Mouse (Mus musculus) adrenal gland, postnatal 36 days (tissue): ENCODE results near the gene Kcnh1. TPM values are rescaled to one million over a fixed set of nuclear protein-coding genes. Genes with fewer than 3 reads are reported as not detected.

Experiments used
- DNase-seq, 2 experiments: peaks; one replicate each; pipeline ENCODE4 v3.0.0; 2021; ENCODE audit warnings: mixed read lengths in 1 of 2
- total RNA-seq, 2 experiments: library from RNA; stranded (reverse); gene quantifications; 2 replicates each; pipeline ENCODE4 v1.2.3; 2021

Kcnh1 gene
- total RNA-seq, 2 experiments from 2014 or later = 0.16 to 0.36 TPM

DNA sequence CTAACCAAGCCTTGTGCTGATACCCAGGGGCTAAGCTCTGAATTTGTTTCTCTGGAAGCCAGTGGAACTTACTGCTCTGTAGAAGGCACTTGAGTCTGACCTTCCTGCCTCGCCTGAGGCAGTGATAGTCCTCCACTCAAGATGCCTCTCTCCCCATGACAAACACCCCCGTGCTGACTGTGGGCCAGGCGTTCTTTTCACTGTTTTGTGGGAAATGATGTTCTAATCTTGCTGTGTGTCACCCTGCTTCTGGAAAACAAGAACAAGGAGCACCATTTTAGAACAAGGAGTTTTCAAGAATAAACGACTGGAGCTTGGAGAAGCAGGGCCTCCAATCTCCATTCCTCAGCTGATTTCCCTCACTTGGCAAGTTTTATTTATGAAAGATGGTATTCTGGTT, 273.2 kb downstream of the Kcnh1 start:
- DNase-seq = no peak

DNA sequence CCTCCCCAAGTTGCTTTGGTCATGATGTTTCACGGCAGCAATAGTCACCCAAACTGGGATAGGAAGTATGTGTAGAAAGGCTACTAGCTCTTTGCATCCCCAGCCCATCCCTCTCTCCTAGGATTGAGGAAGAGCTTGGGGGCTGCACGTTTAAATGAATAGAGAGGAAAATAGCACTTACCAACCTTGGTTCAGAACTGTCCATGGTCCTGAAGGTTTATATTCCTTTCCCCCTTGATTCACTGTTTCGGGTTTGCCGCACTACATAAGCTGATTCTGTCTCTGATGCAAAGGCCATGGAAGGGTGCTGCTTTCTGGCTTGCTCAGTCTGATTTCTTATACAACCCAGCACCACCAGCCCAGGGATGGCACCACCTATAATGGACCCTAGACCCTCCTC, 281.8 kb downstream of the Kcnh1 start:
- no peak for DNase-seq

DNA sequence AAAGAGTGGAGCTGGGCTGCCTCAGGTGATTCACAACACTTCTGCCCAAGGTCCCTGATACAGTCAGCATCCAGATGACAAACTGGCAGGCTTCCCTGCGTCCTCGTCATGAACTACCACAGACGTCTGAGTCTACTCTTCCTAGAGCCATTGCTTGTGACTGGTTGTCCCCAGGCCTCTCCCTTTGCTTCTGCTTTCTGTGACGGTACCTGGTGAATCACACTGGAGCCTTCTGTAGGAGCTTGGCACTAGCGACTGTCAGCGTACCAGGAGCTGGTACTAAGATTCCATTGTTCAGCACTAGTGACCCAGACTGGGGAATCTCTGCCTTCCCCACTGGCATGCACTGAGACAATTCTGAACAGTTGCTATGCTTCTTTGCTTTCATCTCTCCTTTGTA, 282.6 kb downstream of the Kcnh1 start:
- peak in 1 of 2 experiments; percentile 13 for DNase-seq

DNA sequence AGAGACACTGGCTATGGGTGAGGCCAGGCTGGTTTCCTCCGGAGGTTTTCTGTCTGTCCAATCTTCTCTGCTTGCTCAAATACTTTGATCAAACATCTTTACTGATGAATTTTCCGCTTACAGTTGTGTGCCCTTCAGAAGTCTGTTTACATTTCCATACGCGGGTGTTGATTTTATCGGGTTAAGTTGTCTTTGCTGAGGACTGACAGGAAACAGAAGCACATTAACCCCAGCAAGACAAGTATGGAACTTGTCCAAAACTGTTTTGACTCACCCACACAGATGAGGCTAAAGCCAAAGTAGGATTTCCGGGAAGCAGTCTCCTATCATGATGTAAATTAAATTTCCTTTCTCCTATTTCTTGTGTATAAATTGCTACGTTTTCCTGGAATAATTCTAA, 286.1 kb downstream of the Kcnh1 start:
- no peak for DNase-seq

DNA sequence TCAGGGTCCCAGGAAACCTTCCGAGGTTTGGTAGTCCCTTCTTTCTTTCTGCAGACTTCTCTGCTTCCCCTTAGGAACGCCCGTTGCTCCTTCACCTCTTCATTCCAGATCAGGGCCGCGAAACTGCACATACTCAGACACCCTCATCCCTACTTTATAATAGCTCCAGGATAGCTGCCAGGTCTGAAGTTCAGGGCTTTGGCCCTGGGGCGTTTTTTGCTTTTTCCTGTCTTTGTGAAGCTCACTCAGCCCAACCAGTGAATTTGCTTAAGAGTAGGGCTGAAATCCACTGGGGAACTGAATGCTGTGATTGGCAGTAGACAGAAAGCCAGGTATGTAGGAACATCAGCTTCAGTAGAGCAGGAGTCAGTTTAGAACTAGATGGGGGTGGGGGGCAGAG, 287.0 kb downstream of the Kcnh1 start:
- DNase-seq = no peak

DNA sequence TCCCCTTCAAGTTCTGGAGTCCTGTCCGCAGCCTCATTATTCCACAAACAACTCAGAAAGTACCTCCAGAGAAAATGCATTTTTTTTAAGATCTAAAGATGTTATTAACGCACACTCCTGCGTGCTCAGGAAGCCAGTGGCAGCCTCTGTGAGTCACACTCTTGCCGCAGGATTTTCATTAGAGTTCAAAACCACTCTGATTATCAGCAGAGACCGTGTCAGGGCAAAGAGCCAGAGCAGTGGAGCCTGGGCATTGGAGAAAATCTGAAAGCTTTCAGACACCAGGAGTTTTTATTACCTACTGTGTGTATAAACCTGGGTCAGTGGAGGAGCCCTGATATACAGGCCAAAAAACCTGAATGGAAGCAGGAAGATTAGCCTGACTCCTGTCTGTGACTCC, 287.6 kb downstream of the Kcnh1 start:
- no peak for DNase-seq

DNA sequence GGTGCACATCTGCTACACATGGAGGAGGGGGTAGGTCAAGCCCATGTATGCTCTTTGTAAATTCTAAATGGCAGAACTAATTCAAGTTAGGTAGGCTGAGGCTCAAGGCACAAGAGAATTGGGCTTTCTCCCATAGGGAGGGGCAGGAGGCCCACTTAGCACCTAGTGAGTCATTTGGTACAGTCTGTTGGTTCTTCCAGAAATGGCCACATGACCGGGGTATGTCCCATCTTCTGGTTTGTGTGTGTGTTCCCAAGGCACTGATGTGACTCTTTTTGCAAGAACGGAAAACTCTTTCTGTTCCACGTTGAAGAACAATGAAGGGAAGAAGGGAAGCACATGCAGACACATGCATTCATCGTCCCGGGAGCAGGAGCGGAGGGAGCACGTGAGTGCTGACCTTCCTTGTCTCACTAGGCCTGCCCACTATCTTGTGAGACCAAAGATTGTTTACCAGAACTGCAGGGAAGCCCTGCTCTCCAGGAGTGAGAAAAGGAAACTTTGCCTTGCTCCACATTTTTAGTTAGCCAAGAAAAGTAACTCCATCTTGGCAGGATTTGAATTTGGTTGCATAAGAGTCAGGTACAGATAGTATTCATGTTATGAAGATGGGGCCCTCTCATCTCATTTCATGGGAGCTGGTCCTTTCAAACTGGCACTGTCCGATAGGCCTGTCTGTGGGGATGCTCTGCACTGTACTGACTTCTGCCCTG, 289.7 kb downstream of the Kcnh1 start:
- DNase-seq = no peak

DNA sequence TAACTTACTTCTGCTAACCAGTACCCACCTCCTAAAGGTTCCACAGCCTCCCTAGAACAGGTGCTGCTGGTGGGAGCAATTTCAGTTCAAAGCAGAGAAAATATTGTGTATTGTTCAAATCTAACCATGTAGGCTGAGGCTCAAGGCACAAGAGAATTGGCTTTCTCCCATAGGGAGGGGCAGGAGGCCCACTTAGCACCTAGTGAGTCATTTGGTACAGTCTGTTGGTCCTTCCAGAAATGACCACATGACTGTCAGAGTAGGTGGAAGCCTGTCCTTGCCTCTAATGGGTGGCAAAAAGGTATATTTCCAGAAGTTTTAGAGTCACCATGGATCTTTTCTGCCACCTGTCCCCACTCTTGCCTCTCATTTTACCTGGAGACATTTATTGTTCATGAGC, 290.9 kb downstream of the Kcnh1 start:
- DNase-seq = no peak

DNA sequence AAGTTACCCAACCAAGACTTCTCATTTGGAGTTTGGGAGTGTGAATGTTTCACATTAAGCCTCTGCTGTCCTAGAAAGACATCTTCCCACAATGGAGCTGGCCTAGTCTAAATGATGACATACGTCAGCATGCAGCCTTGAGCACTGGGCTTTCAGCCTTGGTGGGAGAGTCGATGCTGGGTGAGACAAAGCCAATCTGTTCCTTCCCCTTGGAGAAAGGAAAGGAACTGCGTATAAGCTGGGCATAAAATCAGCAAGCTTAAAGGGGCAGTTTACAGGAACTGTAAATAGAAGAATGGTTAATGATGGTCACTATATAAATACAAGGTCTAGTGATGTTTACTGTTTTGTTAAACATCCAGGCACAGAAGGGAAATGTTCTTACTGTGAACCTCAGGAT, 294.5 kb downstream of the Kcnh1 start:
- DNase-seq = no peak

DNA sequence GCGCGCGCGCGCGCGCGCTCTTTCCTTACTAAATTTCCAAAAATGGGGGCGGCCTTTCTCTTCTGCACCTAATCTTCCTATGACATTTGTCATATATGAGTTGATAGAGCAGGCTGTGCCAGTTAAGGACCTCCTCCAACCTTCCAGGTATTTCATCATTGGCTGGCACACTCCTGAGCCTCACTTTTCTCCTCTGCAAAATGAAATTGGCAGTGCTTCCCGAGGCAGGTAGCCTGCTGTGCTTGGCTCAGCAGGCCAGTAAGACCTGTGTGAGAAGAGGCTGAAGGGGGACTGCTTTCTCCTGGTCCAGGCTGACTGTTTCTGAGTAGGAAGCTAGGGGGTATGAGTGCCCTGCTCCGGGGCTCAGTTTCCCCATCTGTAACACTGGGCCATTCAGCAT, 297.0 kb downstream of the Kcnh1 start:
- no peak for DNase-seq

DNA sequence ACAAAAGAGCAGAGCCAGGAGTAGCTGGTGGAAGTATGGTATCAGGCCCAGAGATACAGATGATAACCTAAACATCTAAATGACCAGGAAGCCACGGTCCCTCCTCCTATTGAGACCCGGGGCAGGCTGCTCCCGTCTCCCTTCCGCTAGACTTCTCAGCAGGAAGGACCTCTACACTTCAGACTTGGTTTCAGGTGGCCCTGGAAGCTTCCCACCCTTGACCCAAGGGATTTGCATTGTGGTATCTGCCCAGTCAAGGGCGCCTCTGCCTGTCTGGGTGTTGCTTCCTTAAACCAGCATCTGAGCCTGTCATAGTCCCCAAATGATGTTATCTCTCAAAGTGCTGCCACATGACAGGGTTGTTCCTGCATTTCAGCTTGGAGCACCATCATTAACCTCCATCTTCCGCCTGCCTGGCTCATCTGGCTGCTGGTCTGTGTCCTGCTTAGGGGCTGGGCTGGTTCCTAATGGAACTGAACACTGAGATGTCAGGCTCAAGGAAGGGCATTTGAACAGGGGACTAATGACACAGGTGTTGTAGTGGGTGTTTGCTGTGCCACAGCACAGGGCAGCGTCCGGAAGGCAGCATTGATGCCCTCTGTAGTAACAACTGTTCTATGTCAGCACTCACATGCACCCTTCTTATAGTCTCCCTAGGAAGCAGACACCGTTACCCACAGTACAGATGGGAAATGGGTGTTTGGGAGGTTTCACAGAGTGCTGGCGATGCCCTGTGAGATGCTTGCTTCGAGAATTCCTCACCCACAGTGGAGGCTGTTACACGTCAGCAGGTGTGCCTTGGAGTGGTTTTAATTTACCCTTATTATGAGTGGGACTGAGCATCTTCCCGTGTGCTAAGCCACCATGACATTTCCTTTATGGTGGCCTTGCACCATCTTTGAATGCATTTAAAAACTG, 299.6 kb downstream of the Kcnh1 start:
- DNase-seq = no peak

DNA sequence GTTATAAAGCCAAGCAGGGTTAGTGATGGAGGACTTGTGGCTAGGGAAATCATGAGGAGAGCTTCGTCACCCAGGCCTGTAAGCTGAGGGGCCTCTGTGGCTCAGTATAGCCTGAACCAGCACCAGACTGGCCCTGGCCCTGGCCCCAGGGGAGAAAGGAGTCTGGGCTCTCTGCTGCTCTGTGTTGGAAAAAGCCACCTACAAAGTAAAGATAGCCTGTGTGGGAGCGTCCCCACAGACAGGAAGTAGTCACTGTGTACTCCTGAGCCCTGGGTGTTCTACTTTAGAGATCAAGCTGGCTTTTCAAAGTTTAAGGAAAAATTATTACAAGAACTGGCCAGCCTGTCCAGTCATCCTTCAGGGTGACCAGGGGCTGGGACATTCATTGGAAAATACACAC, 306.9 kb downstream of the Kcnh1 start:
- no peak for DNase-seq

DNA sequence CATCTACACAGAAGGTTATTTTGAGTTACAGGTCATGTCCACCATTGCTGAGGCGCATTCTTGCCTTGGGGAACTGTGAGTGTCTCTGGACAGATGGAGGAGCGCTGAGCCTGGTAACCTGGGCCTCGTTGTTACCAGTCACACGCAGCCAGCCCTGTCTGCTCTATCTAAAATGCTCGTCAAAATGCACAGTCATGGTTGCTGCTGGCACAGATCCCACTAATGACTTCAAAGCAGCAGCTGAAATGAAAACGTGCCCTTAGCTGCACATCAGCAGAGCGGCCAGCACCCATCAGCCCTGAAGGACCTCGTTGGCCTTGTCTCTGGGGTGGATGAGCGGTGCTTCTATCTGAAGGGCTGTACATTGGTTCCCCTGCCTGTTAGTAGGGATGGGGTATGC, 311.4 kb downstream of the Kcnh1 start:
- peak; percentile 56 to 69 for DNase-seq

DNA sequence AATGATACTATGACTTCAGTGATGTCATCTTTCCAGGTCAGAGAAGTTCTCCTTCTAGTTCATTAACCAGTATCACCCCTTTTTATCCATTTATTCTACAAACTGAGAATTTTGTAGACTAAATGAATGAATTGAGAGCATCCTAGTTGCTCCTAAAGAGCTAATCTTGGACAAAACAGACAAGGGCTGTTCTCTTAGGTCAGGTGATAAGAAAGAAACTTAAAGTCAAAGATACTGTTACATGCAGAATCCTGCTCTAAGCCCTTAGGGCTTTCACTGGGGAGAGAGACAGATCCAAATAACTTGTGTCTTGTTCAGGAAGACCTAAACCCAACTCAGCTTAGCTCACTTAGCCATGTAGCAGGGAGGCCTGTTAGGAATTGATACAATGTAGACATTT, 312.3 kb downstream of the Kcnh1 start:
- DNase-seq = no peak

DNA sequence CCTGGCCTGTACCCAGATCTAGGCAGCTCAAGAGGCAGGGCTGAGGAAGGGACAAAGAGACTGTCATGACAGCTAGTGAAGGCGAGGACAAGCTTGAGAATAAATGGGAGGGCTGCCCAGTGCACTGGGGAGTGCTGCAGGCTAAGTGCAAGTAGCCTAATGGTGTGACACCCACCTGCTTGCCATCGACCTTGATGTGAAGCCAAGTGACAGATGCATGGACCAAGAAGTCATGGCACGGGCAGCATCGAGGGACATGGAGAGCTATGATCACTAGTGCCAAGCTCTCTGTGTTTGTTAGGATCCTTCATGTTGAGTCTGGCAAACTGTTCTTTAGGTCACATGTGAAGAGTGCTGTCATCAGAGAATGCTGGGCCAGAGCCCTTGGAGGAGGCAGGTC, 313.1 kb downstream of the Kcnh1 start:
- DNase-seq = no peak

DNA sequence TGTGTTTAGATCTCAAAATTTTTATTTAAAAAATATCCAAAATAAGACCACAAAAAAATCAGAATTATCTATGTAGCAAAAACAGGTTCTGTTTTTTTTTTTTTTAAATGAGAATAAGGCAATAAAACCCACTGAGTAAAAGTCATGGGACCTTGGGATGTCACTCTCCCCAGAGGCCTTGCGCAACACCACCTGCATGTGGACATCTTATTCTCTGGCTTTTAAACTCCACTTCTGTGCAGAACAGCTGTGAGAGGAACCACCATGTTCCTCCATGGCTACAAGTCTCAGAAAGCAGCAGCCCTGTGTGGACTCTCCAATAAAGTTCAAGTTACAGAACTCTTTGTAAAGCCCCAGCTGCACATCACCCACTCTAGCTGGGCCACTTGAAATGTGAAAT, 322.2 kb downstream of the Kcnh1 start:
- DNase-seq = no peak

DNA sequence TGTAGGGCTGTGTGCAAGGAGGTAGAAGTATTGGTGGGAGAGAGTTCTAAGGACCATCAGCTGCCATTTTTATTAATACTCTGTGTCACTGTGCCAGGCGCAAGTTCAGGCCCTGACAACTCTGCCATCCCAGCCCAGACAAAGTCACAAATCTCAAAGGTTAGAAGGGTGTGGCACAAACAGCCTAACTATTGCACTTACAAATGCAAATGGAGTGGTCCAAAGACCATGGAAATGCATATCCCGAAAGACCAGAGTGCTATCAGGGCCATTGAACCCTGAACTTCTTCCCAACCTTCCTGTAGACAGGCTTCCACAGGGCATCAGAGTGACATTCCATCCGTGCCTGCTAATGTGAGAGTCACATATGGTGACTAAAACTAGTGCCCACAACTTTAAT, 324.8 kb downstream of the Kcnh1 start:
- no peak for DNase-seq

DNA sequence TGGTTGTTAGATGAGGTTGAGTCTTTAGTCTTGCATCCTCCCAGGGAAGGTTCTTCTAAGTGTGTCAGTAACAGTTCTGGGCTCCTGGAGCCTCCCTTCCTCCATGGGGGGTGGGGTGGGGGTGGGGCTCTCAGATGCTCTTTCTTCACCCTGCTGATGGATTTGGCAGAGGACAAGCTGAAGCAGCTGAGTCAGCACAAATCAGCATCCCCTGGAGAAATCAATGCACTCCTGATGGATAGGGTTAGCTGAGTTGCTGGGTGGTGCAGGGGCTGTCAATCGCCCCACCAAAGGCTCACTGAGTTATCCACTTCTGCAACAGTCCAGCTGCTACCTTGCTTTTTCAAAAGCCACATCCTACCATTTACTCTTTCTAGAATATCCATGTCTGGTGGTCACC, 329.1 kb downstream of the Kcnh1 start:
- DNase-seq = no peak

DNA sequence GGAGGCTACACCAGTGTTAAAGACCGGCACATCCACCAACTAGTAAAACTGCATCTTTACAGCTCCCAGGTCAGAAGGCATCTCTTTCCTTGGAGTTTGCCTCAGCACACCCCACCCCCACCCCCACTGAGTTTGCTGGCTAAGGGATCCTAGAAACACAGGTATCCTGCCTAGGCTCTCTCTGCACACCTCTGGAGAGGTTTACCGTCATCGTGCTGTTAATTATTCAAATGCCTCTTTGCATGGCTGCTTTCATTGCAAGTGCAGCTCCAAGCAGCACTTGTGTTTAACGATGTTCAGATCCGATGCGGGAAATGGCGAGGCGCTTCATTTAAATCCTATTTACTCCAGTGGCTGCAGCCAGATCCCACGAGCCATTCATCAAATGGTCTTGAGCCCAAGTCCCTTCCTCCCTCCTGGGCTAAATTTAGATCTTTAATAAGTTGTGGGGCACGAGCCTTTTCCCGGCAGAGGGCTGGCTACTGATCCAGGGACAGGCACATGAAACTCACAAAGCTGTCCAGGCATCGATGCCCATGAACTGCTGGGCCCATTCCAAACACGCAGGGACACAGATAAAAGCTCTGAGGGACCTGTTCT, 330.4 kb downstream of the Kcnh1 start:
- peak in 1 of 2 experiments; percentile 6 for DNase-seq

DNA sequence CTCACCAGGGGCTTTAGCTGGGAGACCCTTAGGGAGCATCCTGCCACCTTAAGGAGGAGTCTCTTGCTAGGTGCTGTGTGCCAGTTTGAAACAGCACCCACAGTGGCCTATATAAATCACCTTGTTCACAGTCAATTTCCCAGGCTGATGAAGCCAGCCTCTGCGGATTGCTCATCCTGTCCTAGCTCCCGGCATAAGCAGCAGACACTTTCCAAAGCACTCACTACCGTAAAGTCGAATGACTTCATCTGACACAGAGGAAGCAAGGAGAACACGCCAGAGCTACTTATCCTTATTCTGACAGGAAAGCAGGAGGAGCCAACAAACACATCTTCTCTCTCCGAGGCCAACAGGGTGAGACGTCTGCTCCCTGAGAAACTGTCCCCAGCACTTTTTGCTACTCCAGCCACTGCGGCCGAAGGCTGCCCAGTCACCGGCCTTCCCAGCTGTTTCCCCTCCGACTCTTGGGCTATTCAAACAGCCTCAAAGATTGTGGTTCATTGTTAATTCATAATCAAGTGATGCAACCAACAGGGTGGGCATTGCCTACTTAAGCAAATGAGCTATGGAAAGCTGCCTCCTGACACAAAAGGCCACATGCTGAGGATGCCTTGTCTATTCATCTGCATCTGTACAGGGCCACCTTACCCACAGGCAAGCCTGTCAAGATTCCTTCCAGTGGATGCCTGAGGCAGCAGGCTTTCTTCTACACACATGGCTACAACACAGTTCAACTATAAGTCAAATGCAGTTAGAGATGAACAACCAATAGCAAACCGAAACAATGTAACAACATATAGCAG, 332.0 kb downstream of the Kcnh1 start:
- no peak for DNase-seq

DNA sequence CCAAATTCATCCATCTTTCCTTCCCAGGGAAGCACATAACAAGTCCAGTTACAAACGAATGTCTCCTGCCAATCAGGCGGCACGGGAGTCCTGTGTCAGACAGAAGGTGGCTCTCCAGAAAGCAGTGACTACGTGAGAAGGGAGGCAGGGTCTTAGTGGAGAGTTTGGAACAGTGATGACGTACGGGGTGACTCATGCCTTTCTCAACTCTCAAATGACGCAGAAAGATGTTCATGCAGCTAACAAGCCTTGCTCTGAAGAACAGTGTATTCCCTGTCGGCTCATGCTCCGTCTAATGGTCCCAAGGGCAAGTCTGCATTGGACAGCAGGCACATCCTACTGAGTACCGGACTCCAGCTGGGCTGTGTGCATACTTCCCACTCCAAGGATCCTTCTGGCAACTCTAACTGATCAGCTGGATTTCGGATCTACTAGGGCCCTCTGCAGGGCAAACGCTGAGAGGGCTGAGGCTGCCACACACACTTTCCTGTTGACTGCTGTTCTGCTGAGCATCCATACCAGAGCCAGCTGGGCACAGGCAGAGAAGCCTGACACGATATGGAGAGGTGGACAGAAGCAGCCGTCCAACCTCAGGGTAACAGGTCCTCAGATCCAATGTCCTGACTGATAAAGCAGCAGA, 335.3 kb downstream of the Kcnh1 start:
- DNase-seq = no peak
